Mouse (Mus musculus) CH12.LX (cell line): ENCODE measurements around the gene Il18. TPM values are rescaled to one million over a fixed set of nuclear protein-coding genes. Genes with fewer than 3 reads are reported as not detected.

ENCODE experiments used
- DNase-seq: peaks from one replicate; pipeline ENCODE4 v3.0.0-alpha.2; 2013; ENCODE audit errors: extremely low read depth
- H3K27ac ChIP-seq: 2 replicates; pipeline ENCODE4 v1.5.1; 2012; ENCODE audit warnings: low read depth, mild to moderate bottlenecking, control low read depth, moderate library complexity; ENCODE audit not compliant: insufficient read depth
- H3K27me3 ChIP-seq: replicated peaks from 2 replicates; pipeline ENCODE3; 2012; ENCODE audit warnings: inconsistent platforms
- H3K36me3 ChIP-seq, 2 experiments: replicated peaks in 1 of 2; 2 replicates each; pipeline versions ENCODE3 to v1.6.1; 2012; ENCODE audit warnings: inconsistent platforms in 1 of 2, low read length in 1 of 2, mild to moderate bottlenecking in 1 of 2, mixed read lengths in 1 of 2, moderate library complexity in 1 of 2; ENCODE audit not compliant: control insufficient read depth in 1 of 2, insufficient read depth in 1 of 2
- H3K4me1 ChIP-seq, 2 experiments: 2 replicates each; pipeline ENCODE4 v1.6.1; 2012; ENCODE audit warnings: inconsistent platforms in 1 of 2, moderate library complexity in 1 of 2; ENCODE audit not compliant: insufficient read depth in 2 of 2, control insufficient read depth in 1 of 2
- H3K4me2 ChIP-seq: 2 replicates; pipeline ENCODE4 v1.6.1; 2012; ENCODE audit warnings: low read depth, mild to moderate bottlenecking, control low read depth; ENCODE audit not compliant: poor library complexity, insufficient read depth, severe bottlenecking
- H3K4me3 ChIP-seq, 3 experiments: fragments of 150-350 bp in 1 of 3; sonication (generic) in 1 of 3; replicated peaks in 1 of 3; 2 replicates each; pipeline versions ENCODE3 to v1.5.1; 2011 to 2012; ENCODE audit warnings: low read depth in 2 of 3, low read length in 2 of 3, mild to moderate bottlenecking in 2 of 3, moderate library complexity in 2 of 3, control low read depth in 1 of 3, improper control_type of control experiment in 1 of 3, inconsistent platforms in 1 of 3, mixed read lengths in 1 of 3; ENCODE audit not compliant: poor library complexity in 1 of 3
- H3K79me2 ChIP-seq: replicated peaks from 2 replicates; pipeline ENCODE4 v1.6.1; 2012; ENCODE audit warnings: mild to moderate bottlenecking, moderate library complexity; ENCODE audit not compliant: control insufficient read depth, poor library complexity, insufficient read depth, severe bottlenecking; ENCODE audit errors: extremely low read depth
- H3K9ac ChIP-seq: 2 replicates; pipeline ENCODE4 v1.6.1; 2012; ENCODE audit warnings: low read depth, mild to moderate bottlenecking, control low read depth, moderate library complexity; ENCODE audit not compliant: insufficient read depth
- H3K9me3 ChIP-seq: replicated peaks from 2 replicates; pipeline ENCODE3; 2012; ENCODE audit warnings: low read length, inconsistent platforms, mixed read lengths
- BHLHE40 ChIP-seq: IDR thresholded peaks from 2 replicates; pipeline ENCODE4 v1.6.1; 2011; ENCODE audit warnings: mild to moderate bottlenecking, low read depth, low read length, improper control_type of control experiment
- CHD1 ChIP-seq: IDR thresholded peaks from 2 replicates; pipeline ENCODE4 v1.6.1; 2012; ENCODE audit warnings: low read depth, low read length, improper control_type of control experiment, inconsistent platforms
- CHD2 ChIP-seq: IDR thresholded peaks from 2 replicates; pipeline ENCODE4 v1.6.1; 2011; ENCODE audit warnings: low read length, improper control_type of control experiment
- E2F4 ChIP-seq: IDR thresholded peaks from 2 replicates; pipeline ENCODE4 v1.6.1; 2011; ENCODE audit warnings: low read depth, low read length, improper control_type of control experiment; ENCODE audit not compliant: insufficient replicate concordance
- GABPA ChIP-seq: IDR thresholded peaks from 2 replicates; pipeline ENCODE4 v1.6.1; 2012; ENCODE audit warnings: low read depth, low read length, improper control_type of control experiment, inconsistent platforms; ENCODE audit not compliant: insufficient replicate concordance
- IRF4 ChIP-seq: IDR thresholded peaks from 2 replicates; pipeline ENCODE4 v1.6.1; 2014; ENCODE audit warnings: low read depth, mild to moderate bottlenecking, inconsistent platforms, low read length, improper control_type of control experiment
- JUND ChIP-seq: conservative IDR thresholded peaks from 2 replicates; pipeline ENCODE4 v1.6.1; 2011; ENCODE audit warnings: low read depth, low read length, improper control_type of control experiment
- KAT2A ChIP-seq: IDR thresholded peaks from 2 replicates; pipeline ENCODE4 v1.6.1; 2012; ENCODE audit warnings: low read length, improper control_type of control experiment, inconsistent platforms; ENCODE audit not compliant: insufficient replicate concordance
- MAFK ChIP-seq: IDR thresholded peaks from 2 replicates; pipeline ENCODE4 v1.6.1; 2011; ENCODE audit warnings: low read length, improper control_type of control experiment; ENCODE audit not compliant: insufficient replicate concordance
- MAZ ChIP-seq: IDR thresholded peaks from 2 replicates; pipeline ENCODE4 v1.6.1; 2012; ENCODE audit warnings: low read depth, mild to moderate bottlenecking, inconsistent platforms, low read length, improper control_type of control experiment, moderate library complexity
- MYC ChIP-seq: IDR thresholded peaks from 2 replicates; pipeline ENCODE4 v1.6.1; 2011; ENCODE audit warnings: low read depth, mild to moderate bottlenecking, improper control_type of control experiment, low read length
- NELFE ChIP-seq: IDR thresholded peaks from 2 replicates; pipeline ENCODE4 v1.6.1; 2011; ENCODE audit warnings: low read depth, low read length, improper control_type of control experiment
- NRF1 ChIP-seq: IDR thresholded peaks from 2 replicates; pipeline ENCODE4 v1.6.1; 2014; ENCODE audit warnings: low read depth, mild to moderate bottlenecking, inconsistent platforms, low read length, improper control_type of control experiment, moderate library complexity
- POLR2A ChIP-seq: IDR thresholded peaks from 2 replicates; pipeline ENCODE4 v1.6.1; 2011; ENCODE audit warnings: low read depth, mild to moderate bottlenecking, improper control_type of control experiment, low read length
- SIN3A ChIP-seq: IDR thresholded peaks from 2 replicates; pipeline ENCODE4 v1.6.1; 2012; ENCODE audit warnings: low read length, improper control_type of control experiment, inconsistent platforms
- TBP ChIP-seq: conservative IDR thresholded peaks from 2 replicates; pipeline ENCODE4 v1.6.1; 2011; ENCODE audit warnings: low read depth, low read length, improper control_type of control experiment
- UBTF ChIP-seq: IDR thresholded peaks from 2 replicates; pipeline ENCODE4 v1.6.1; 2012; ENCODE audit warnings: low read depth, mild to moderate bottlenecking, inconsistent platforms, low read length, improper control_type of control experiment, moderate library complexity
- ZNF384 ChIP-seq: IDR thresholded peaks from 2 replicates; pipeline ENCODE4 v1.6.1; 2012; ENCODE audit warnings: low read depth, low read length, improper control_type of control experiment, inconsistent platforms
- dilution Hi-C: fragments of 300-500 bp; cut with MboI; formaldehyde crosslinking; loops from 2 replicates; pipeline ENCODE4 v1.14.3; 2020; ENCODE audit warnings: low sequenced_read_pairs; ENCODE audit not compliant: extremely low pct_unique_long_range_greater_than_20kb, extremely low pct_ligation_motif_present
- in situ Hi-C: fragments of 300-500 bp; cut with MboI; formaldehyde crosslinking; loops from 3 replicates; pipeline ENCODE4 v1.14.3; 2019; ENCODE audit warnings: low sequenced_read_pairs, low pct_ligation_motif_present, low pct_unique_long_range_greater_than_20kb, mixed read lengths
- polyA plus RNA-seq: library from polyadenylated mRNA; unstranded; fragments of >175 nt; gene quantifications from 2 replicates; pipeline ENCODE4 v1.2.1, GENCODE M21; 2012; ENCODE audit warnings: low read depth; ENCODE audit not compliant: insufficient read length
- total RNA-seq, 2 experiments: library from RNA; depleted of rRNA; stranded (reverse); fragments of 300-350 nt in 1 of 2; fragments of >200 nt in 1 of 2; gene quantifications; 2 replicates each; pipeline ENCODE4 v1.2.3; 2012 to 2014

The Il18 gene
- total and polyA plus RNA-seq, 3 experiments, result 0.56 to 0.98 (median 0.59) TPM

DNA sequence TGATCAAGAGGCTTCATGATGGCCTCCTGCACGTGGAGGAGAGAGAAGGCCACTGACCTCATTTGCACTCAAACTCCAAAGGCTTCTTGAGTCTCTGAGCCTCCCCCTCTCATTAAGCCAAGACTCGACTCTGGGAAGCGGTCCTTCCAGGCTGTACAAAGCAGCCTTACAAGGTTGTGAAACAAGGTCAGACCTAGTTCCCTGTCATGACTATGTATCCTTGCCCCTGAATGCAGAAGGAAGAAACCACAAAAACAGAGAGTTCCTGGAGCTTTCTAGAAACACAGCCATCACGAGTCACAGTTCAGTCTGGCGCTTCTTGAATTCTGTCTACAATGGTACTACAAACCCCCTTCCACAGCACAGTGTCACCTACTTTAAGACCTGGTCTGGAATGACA, 32.1 kb upstream of the Il18 start:
- in situ Hi-C loops (loop anchor here (10.0 kb wide), 1 partner anchor 188 kb away; no protein-coding TSS in a partner anchor), dilution Hi-C loops (no loop called here)
- TF ChIP-seq GABPA, result no peak
- TF ChIP-seq BHLHE40, result no peak
- no peak for TF ChIP-seq IRF4
- no peak overlapping the region for H3K4me2 ChIP-seq
- DNase-seq, result no peak
- H3K27me3 ChIP-seq, result no peaks in the 10 kb centered on the region
- H3K27ac ChIP-seq, result no peak overlapping the region
- H3K79me2 ChIP-seq, result no peaks in the 10 kb centered on the region
- H3K9ac ChIP-seq, result no peak overlapping the region
- H3K4me3 ChIP-seq, result no peak overlapping the region
- H3K4me1 ChIP-seq, result peaks cover 14 to 26% of the 10 kb centered on the region in 2 experiments
- peaks cover 17 to 50% of the 10 kb centered on the region in 2 experiments for H3K36me3 ChIP-seq
- H3K9me3 ChIP-seq, result no peaks in the 10 kb centered on the region

DNA sequence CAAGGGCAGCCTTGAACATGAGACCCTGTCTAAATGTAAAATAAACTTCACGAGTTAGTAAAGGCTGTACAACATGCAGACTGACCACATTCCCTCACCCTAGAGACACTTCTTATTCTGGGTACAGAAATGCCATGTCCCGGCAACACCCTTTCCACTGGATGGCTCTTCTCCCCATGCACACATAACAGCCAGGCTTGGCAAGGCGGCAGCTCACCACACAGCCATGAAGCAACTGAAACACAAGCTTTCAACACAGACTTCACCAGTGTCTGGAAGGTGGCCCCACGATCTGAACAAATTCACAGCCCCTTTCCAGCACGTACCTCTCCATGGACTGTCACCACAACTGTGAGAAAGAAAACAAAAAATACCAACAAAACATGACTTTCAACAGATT, 29.7 kb upstream of the Il18 start:
- in situ Hi-C loops (loop anchor here (5.0 to 25.0 kb wide), 3 partner anchors 58 to 988 kb away; no protein-coding TSS in a partner anchor), dilution Hi-C loops (no loop called here)
- Histone ChIP-seq H3K4me1 (peaks cover 14 to 40% of the 10 kb centered on the region in 2 experiments), H3K9me3 (no peaks in the 10 kb centered on the region), H3K4me3 (no peak overlapping the region), H3K27me3 (no peaks in the 10 kb centered on the region), H3K27ac (no peak overlapping the region), H3K9ac (no peak overlapping the region), H3K36me3 (peaks cover 17 to 50% of the 10 kb centered on the region in 2 experiments), H3K79me2 (no peaks in the 10 kb centered on the region), H3K4me2 (no peak overlapping the region)
- TF ChIP-seq MAFK (no peak), NRF1 (no peak), MYC (no peak), ZNF384 (no peak), E2F4 (no peak), NELFE (no peak), CHD1 (no peak), CHD2 (no peak), JUND (no peak), POLR2A (no peak), GABPA (no peak), UBTF (no peak), SIN3A (no peak), TBP (no peak), KAT2A (no peak), MAZ (no peak)
- DNase-seq, result no peak
